Mouse (Mus musculus): ENCODE data around the gene Ptprs. TPM values are rescaled to one million over a fixed set of nuclear protein-coding genes. Genes with fewer than 3 reads are reported as not detected.
A peak's percentile ranks its signal among the peaks of the same experiment; 100 is the strongest.

The Ptprs gene
- polyA plus RNA-seq, 1 experiment: 128 TPM

GRCm38 (mm10) chr17:56443341-56443795, 32.9 kb downstream of the Ptprs start:
- TF ChIP-seq POLR2A (IDR thresholded peaks at IDR 0.05; ENCODE audit: borderline replicate concordance, extremely low read depth, low read depth, low read length): no peak
- no peak for TF ChIP-seq CTCF (IDR thresholded peaks at IDR 0.05; ENCODE audit: insufficient read depth, low read length)
- Histone ChIP-seq H3K4me3 (replicated peaks; ENCODE audit: extremely low read depth, low read depth, low read length) (no peak overlapping the region), H3K4me1 (ENCODE audit: control insufficient read depth, insufficient read depth, low read length) (no peaks in the 10 kb centered on the region)
- WGBS: 70% methylated on average over 5 of the region's 5 CpGs
- no peak for DNase-seq

GRCm38 (mm10) chr17:56442316-56442715, 34.0 kb downstream of the Ptprs start:
- DNase-seq: no peak
- Histone ChIP-seq H3K4me3 (replicated peaks; ENCODE audit: extremely low read depth, low read depth, low read length) (no peak overlapping the region), H3K4me1 (ENCODE audit: control insufficient read depth, insufficient read depth, low read length) (no peaks in the 10 kb centered on the region)
- TF ChIP-seq POLR2A (IDR thresholded peaks at IDR 0.05; ENCODE audit: borderline replicate concordance, extremely low read depth, low read depth, low read length) (no peak), CTCF (IDR thresholded peaks at IDR 0.05; ENCODE audit: insufficient read depth, low read length) (no peak)
- 80% methylated on average over 6 of the region's 6 CpGs for WGBS

DNA sequence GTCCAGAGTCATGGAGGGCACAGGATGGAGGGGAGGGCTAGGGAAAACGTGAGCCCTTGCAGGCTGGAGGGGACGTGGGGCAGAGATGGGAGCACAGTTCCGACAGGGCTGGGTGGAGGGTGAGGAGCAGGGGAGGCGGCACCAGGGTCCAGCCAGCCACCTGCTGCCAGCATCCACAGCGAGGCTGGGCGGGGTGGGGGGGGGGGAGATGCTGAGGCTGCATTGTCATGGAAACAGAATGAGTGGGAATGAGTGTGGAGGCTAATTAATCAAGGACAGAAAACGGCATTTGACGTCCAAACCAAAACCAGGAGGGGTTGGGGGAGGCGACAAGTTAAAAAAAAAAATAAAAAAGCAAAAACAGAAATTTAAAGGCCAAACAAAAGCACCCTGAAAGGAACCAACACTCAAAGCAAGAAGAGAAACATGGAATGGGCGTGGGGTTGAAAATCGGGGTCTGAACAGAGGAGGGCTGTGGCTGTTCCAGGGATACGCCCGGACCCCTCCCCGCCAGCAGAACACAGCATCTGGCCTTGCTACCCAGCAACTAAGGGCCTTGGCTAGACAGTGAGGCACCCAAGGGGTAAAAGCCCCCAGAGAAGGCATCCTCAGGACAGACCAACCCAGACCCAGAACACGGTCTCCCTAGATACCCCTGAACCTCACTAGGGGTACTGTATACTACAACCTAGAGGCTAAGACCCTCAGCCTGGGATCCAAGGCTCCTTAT, 36.4 kb downstream of the Ptprs start:
- no peak overlapping the region for H3K4me3 ChIP-seq (replicated peaks; ENCODE audit: extremely low read depth, low read depth, low read length)
- no peaks in the 10 kb centered on the region for H3K4me1 ChIP-seq (ENCODE audit: control insufficient read depth, insufficient read depth, low read length)
- TF ChIP-seq CTCF (IDR thresholded peaks at IDR 0.05; ENCODE audit: insufficient read depth, low read length): no peak
- no peak for TF ChIP-seq POLR2A (IDR thresholded peaks at IDR 0.05; ENCODE audit: borderline replicate concordance, extremely low read depth, low read depth, low read length)
- DNase-seq: no peak
- WGBS: 88% methylated on average over 15 of the region's 15 CpGs

GRCm38 (mm10) chr17:56431582-56431981, 44.7 kb downstream of the Ptprs start:
- TF ChIP-seq CTCF (IDR thresholded peaks at IDR 0.05; ENCODE audit: insufficient read depth, low read length) (no peak), POLR2A (IDR thresholded peaks at IDR 0.05; ENCODE audit: borderline replicate concordance, extremely low read depth, low read depth, low read length) (no peak)
- WGBS: 61% methylated on average over 3 of the region's 3 CpGs
- no peak overlapping the region for H3K4me3 ChIP-seq (replicated peaks; ENCODE audit: extremely low read depth, low read depth, low read length)

GRCm38 (mm10) chr17:56427857-56428256, 48.4 kb downstream of the Ptprs start:
- no peaks in the 10 kb centered on the region for H3K4me1 ChIP-seq (ENCODE audit: control insufficient read depth, insufficient read depth, low read length)
- no peak overlapping the region for H3K4me3 ChIP-seq (replicated peaks; ENCODE audit: extremely low read depth, low read depth, low read length)
- WGBS: 83% methylated on average over 28 of the region's 28 CpGs
- DNase-seq: no peak
- TF ChIP-seq POLR2A (IDR thresholded peaks at IDR 0.05; ENCODE audit: borderline replicate concordance, extremely low read depth, low read depth, low read length): no peak
- TF ChIP-seq CTCF (IDR thresholded peaks at IDR 0.05; ENCODE audit: insufficient read depth, low read length): no peak

More at GRCm38 (mm10) chr17:56431582-56431981, 44.7 kb downstream of the Ptprs start:
- H3K4me1 ChIP-seq (ENCODE audit: control insufficient read depth, insufficient read depth, low read length): no peaks in the 10 kb centered on the region
- DNase-seq: no peak

- TF ChIP-seq POLR2A (IDR thresholded peaks at IDR 0.05; ENCODE audit: borderline replicate concordance, extremely low read depth, low read depth, low read length) (no peak), CTCF (IDR thresholded peaks at IDR 0.05; ENCODE audit: insufficient read depth, low read length) (no peak)
- no peaks in the 10 kb centered on the region for H3K4me1 ChIP-seq (ENCODE audit: control insufficient read depth, insufficient read depth, low read length)
- H3K4me3 ChIP-seq (replicated peaks; ENCODE audit: extremely low read depth, low read depth, low read length): no peak overlapping the region
- no peak for DNase-seq
- WGBS: 50% methylated on average over 3 of the region's 3 CpGs
These were observed 50.3 kb downstream of the Ptprs start for GRCm38 (mm10) chr17:56425941-56426340.

DNA sequence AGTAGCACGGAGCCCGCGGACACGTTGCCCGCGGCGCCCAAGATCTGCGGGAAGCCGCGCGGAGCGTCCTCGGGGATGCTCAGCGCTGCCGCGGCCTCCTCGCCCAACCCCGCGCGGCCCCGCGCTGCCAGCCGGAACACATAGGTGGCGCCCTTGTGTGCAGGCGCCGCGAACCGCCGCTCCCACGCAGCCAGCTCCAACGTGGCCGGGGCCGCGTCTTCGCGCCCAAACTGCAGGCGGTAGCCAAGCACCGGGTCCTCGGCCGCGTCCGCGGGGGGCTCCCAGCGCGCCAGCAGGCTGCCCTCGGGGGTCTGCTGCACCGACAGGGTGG, 50.7 kb downstream of the Ptprs start:
- 5% methylated on average over 47 of the region's 47 CpGs for WGBS
- peak; percentile 82 for DNase-seq
- TF ChIP-seq POLR2A (IDR thresholded peaks at IDR 0.05; ENCODE audit: borderline replicate concordance, extremely low read depth, low read depth, low read length): no peak
- peak; percentile 22; the same call in 1 of the 2 replicates for TF ChIP-seq CTCF (IDR thresholded peaks at IDR 0.05; ENCODE audit: insufficient read depth, low read length)
- no peaks in the 10 kb centered on the region for H3K4me1 ChIP-seq (ENCODE audit: control insufficient read depth, insufficient read depth, low read length)
- peak overlapping the region; percentile 47 for H3K4me3 ChIP-seq (replicated peaks; ENCODE audit: extremely low read depth, low read depth, low read length)

DNA sequence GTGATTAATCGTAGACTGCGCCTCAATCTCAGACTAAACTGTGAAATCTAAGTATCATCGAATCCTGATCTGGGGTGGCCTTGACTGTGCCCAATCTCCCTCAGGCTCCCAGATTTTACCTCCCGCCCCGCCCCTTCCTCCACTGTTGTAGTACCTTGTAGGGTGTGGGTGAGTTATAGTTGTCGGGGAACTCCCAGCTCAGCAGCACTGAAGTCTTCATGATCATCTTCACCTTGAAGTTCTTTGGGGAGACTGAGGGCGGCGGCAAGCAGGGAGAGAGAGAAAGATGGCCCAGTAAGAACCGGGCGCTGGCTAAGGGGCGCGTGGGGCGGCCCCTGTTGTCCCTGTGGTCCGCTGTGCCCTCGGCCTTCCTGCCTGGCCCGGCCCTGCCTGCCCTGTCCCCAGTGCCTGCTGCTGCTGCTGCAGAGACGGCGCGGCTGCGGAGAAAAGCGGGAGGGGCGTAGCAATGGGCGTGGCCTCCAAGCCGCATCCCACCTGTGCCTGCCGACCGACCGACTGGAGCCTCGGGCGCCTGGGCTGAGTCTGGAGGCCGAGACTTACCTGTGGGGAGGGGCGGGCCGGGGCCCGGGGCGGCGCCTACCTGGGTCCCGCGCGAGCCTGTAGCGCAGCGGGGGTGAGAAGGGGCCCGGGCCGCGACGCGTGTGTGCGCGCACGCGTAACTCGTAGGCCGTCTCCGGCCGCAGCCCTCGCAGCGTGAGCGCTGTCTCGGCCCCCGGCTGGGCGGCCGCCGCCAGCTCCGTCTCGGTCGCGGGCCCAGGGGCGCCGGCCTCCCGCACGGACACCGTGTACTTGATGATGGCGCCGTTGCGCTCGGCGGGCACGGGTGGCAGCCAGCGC, 51.3 kb downstream of the Ptprs start:
- WGBS: 31% methylated on average over 74 of the region's 77 CpGs
- TF ChIP-seq POLR2A (IDR thresholded peaks at IDR 0.05; ENCODE audit: borderline replicate concordance, extremely low read depth, low read depth, low read length) (no peak), CTCF (IDR thresholded peaks at IDR 0.05; ENCODE audit: insufficient read depth, low read length) (no peak)
- no peaks in the 10 kb centered on the region for H3K4me1 ChIP-seq (ENCODE audit: control insufficient read depth, insufficient read depth, low read length)
- H3K4me3 ChIP-seq (replicated peaks; ENCODE audit: extremely low read depth, low read depth, low read length): peak overlapping the region; percentile 47
- peak; percentile 63 for DNase-seq

DNA sequence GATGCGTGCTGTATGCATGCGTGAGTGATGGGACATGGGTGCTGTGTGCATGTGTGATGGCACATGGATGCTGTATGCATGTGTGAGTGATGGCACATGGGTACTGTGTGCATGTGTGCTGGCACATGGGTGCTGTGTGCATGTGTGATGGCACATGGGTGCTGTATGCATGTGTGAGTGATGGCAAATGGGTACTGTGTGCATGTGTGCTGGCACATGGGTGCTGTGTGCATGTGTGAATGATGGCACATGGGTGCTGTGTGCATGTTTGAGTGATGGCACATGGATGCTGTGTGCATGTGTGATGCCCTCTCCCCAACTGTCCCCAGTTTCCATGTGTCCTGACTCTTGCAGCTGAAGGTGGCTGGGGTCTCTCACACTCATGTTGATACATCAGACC, 56.3 kb downstream of the Ptprs start:
- WGBS: 98% methylated on average over 2 of the region's 2 CpGs
- H3K4me1 ChIP-seq (ENCODE audit: control insufficient read depth, insufficient read depth, low read length): no peaks in the 10 kb centered on the region
- no peak overlapping the region for H3K4me3 ChIP-seq (replicated peaks; ENCODE audit: extremely low read depth, low read depth, low read length)
- TF ChIP-seq CTCF (IDR thresholded peaks at IDR 0.05; ENCODE audit: insufficient read depth, low read length) (no peak), POLR2A (IDR thresholded peaks at IDR 0.05; ENCODE audit: borderline replicate concordance, extremely low read depth, low read depth, low read length) (no peak)
- no peak for DNase-seq

Measured in lung, adult 2 months (tissue).